Mouse (Mus musculus) forebrain, embryonic 10.5 days (tissue): ENCODE data around the gene Fmo2. TPM values are rescaled to one million over a fixed set of nuclear protein-coding genes. Genes with fewer than 3 reads are reported as not detected.

Source experiments
- DNase-seq: peaks from one replicate; pipeline ENCODE4 v3.0.0-alpha.2; 2017; ENCODE audit warnings: low spot score; ENCODE audit errors: extremely low spot score
- H3K27ac ChIP-seq: fragments of 300-500 bp; sonication (generic); 2 replicates; pipeline ENCODE4 v1.5.1; 2016; ENCODE audit warnings: mild to moderate bottlenecking
- H3K27me3 ChIP-seq: fragments of 300-500 bp; sonication (generic); 2 replicates; pipeline ENCODE4 v1.6.1; 2016; ENCODE audit warnings: mild to moderate bottlenecking; ENCODE audit not compliant: poor library complexity, severe bottlenecking
- H3K36me3 ChIP-seq: fragments of 300-500 bp; sonication (generic); replicated peaks from 2 replicates; pipeline ENCODE4 v1.6.1; 2016; ENCODE audit warnings: mild to moderate bottlenecking, moderate library complexity
- H3K4me1 ChIP-seq: fragments of 300-500 bp; sonication (generic); 2 replicates; pipeline ENCODE4 v1.6.1; 2016
- H3K4me3 ChIP-seq: fragments of 300-500 bp; sonication (generic); 2 replicates; pipeline ENCODE4 v1.5.1; 2016; ENCODE audit warnings: mild to moderate bottlenecking, moderate library complexity
- H3K9me3 ChIP-seq: fragments of 300-500 bp; sonication (generic); 2 replicates; pipeline ENCODE4 v1.6.1; 2016; ENCODE audit warnings: mild to moderate bottlenecking, moderate library complexity
- WGBS: fragments of 180-500 bp; shearing (Covaris S2); methylation state at CpG from one replicate; pipeline ENCODE4 v1.1.7; 2016; 5-methylcytosine and 5-hydroxymethylcytosine counted together
- polyA plus RNA-seq: library from polyadenylated mRNA; unstranded; fragments of >200 nt; fragmentation: Nextera tagmentation; extraction: Ambion mirVana; gene quantifications from 2 replicates; pipeline ENCODE4 v1.2.1, GENCODE M21; 2016

Gene Fmo2
- polyA plus RNA-seq, 1 experiment from 2014 or later, result not detected

- Histone ChIP-seq H3K9me3 (no peaks in the 10 kb centered on the region), H3K27me3 (no peaks in the 10 kb centered on the region), H3K36me3 (no peaks in the 10 kb centered on the region), H3K27ac (no peak overlapping the region), H3K4me3 (no peak overlapping the region), H3K4me1 (no peaks in the 10 kb centered on the region)
- no peak for DNase-seq
- 85% methylated on average over 4 of the region's 4 CpGs for WGBS
Observed at GRCm38 (mm10) chr1:162882681-162883080, 15.8 kb downstream of the Fmo2 start.

DNA sequence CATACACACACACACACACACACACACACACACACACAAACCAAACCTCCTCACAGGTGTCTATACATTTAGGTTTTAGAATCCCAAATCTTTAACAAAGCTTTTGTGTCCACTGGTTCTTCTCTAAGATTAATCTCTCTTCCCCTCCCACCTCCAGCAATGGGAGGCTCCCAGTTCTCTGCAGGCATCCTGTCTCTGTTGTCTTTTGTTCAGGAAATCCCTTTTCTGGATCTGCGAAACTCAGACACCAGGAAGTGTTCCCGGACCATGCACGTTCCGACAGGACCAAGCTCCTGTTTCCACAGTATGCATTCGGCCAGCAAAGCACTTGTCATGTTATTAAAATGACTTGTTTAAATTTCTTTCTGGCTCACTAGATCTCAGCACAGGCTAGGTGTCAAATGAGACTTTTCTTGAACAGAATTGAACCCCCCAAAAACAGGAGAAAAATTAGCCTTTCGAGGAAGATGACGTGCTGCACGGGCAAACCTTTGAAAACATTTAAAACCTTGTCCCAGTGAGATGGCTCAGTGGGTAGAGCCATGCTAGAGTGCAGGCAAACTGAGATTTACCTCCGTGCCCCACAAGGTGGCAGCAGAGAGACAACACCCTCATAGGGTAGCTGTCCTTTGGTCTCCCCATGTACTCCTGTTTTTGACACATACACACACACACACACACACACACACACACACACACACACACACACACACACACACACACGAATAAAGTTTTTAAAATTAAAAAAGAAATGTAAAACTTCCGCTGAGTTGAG is 18.7 kb downstream of the Fmo2 start:
- H3K27me3 ChIP-seq, result no peaks in the 10 kb centered on the region
- H3K4me1 ChIP-seq, result no peaks in the 10 kb centered on the region; the same call in 1 of the 2 replicates
- WGBS, result 59% methylated on average over 11 of the region's 11 CpGs
- H3K36me3 ChIP-seq, result no peaks in the 10 kb centered on the region
- no peak overlapping the region for H3K27ac ChIP-seq
- no peaks in the 10 kb centered on the region for H3K9me3 ChIP-seq
- H3K4me3 ChIP-seq, result no peak overlapping the region
- DNase-seq, result no peak

DNA sequence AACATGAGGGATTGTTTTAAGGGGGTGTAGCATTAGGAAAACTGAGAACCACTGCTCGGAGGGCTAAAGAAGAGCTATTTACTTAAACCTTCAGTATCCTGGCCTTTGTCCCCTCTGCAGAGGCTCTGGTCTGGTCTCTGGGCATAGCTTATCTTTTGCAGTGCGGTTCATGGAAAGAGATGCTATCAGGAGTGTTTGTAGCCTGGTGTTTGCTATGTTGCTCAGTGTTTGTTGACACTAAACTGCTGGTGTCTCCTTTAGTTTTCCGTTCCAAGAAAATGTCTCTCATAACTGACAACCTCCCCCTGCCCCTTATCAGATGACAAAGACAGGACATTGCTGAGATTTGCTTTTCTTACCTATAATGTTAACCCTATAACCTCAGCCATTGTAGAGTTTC is 23.4 kb downstream of the Fmo2 start:
- no peak overlapping the region for H3K4me3 ChIP-seq
- no peaks in the 10 kb centered on the region for H3K36me3 ChIP-seq
- 68% methylated on average over 3 of the region's 3 CpGs for WGBS
- no peak for DNase-seq
- H3K27ac ChIP-seq, result peak overlapping the region; percentile 63; the same call in 1 of the 2 replicates
- no peaks in the 10 kb centered on the region for H3K9me3 ChIP-seq
- H3K4me1 ChIP-seq, result peaks cover 13% of the 10 kb centered on the region; the same call in 1 of the 2 replicates
- no peaks in the 10 kb centered on the region for H3K27me3 ChIP-seq

- Histone ChIP-seq H3K4me3 (no peak overlapping the region), H3K4me1 (peaks cover 13% of the 10 kb centered on the region; the same call in 1 of the 2 replicates), H3K27me3 (no peaks in the 10 kb centered on the region), H3K36me3 (no peaks in the 10 kb centered on the region), H3K27ac (peak overlapping the region; percentile 75), H3K9me3 (no peaks in the 10 kb centered on the region)
- 62% methylated on average over 9 of the region's 9 CpGs for WGBS
- DNase-seq, result no peak
Observed at GRCm38 (mm10) chr1:162871701-162872311, 26.7 kb downstream of the Fmo2 start.

- no peaks in the 10 kb centered on the region for H3K9me3 ChIP-seq
- DNase-seq, result no peak
- no peaks in the 10 kb centered on the region for H3K27me3 ChIP-seq
- H3K4me3 ChIP-seq, result no peak overlapping the region
- H3K36me3 ChIP-seq, result no peaks in the 10 kb centered on the region
- H3K27ac ChIP-seq, result peak overlapping the region; percentile 75; the same call in 1 of the 2 replicates
- peaks cover 13% of the 10 kb centered on the region; the same call in 1 of the 2 replicates for H3K4me1 ChIP-seq
- 84% methylated on average over 7 of the region's 7 CpGs for WGBS
Observed at GRCm38 (mm10) chr1:162870978-162871377, 27.5 kb downstream of the Fmo2 start.

GRCm38 (mm10) chr1:162867396-162867795 is 31.1 kb downstream of the Fmo2 start:
- Histone ChIP-seq H3K27me3 (no peaks in the 10 kb centered on the region), H3K4me1 (peaks cover 21% of the 10 kb centered on the region), H3K9me3 (no peaks in the 10 kb centered on the region), H3K4me3 (no peak overlapping the region), H3K36me3 (no peaks in the 10 kb centered on the region), H3K27ac (no peak overlapping the region)
- DNase-seq, result no peak
- 91% methylated on average over 4 of the region's 4 CpGs for WGBS

GRCm38 (mm10) chr1:162866280-162866681 is 32.2 kb downstream of the Fmo2 start, which contains the start of gene Fmo1:
Fmo1 (minus strand) TSS chr1:162866610.
- H3K9me3 ChIP-seq, result no peaks in the 10 kb centered on the region
- 68% methylated on average over 7 of the region's 7 CpGs for WGBS
- H3K36me3 ChIP-seq, result no peaks in the 10 kb centered on the region
- no peak within 1 kb of the TSS for H3K4me3 ChIP-seq
- H3K27me3 ChIP-seq, result no peaks in the 10 kb centered on the region
- no peak for DNase-seq
- H3K27ac ChIP-seq, result no peak within 1 kb of the TSS
- peaks cover 17% of the 10 kb centered on the region for H3K4me1 ChIP-seq

DNA sequence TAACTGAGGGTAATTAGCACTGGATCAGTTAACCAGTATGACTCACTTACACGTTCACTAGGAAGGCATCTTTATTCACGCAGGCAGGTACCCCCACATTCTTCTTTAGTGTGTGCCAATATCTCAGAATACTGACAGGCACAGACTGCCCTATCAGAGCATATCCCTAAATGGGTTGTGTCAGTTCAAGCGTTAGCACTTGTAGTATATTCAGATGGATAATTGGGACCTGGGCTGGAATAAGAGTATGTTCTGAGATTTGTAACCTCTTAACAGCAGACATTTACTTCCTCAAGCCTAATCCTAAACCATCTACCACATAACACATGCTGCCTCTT is 33.1 kb downstream of the Fmo2 start:
- Histone ChIP-seq H3K27ac (no peak overlapping the region), H3K36me3 (no peaks in the 10 kb centered on the region), H3K9me3 (no peaks in the 10 kb centered on the region), H3K4me1 (peaks cover 14% of the 10 kb centered on the region), H3K27me3 (no peaks in the 10 kb centered on the region), H3K4me3 (no peak overlapping the region)
- no peak for DNase-seq
- 74% methylated on average over 3 of the region's 3 CpGs for WGBS

GRCm38 (mm10) chr1:162864816-162865492 is 33.6 kb downstream of the Fmo2 start:
- WGBS, result 83% methylated on average over 8 of the region's 8 CpGs
- no peaks in the 10 kb centered on the region for H3K9me3 ChIP-seq
- H3K36me3 ChIP-seq, result no peaks in the 10 kb centered on the region
- DNase-seq, result no peak
- no peaks in the 10 kb centered on the region for H3K27me3 ChIP-seq
- no peak overlapping the region for H3K4me3 ChIP-seq
- peaks cover 17% of the 10 kb centered on the region for H3K4me1 ChIP-seq
- no peak overlapping the region for H3K27ac ChIP-seq

GRCm38 (mm10) chr1:162864279-162864678 is 34.2 kb downstream of the Fmo2 start:
- H3K4me1 ChIP-seq, result peaks cover 24% of the 10 kb centered on the region
- WGBS, result 89% methylated on average over 5 of the region's 5 CpGs
- H3K27ac ChIP-seq, result no peak overlapping the region
- H3K36me3 ChIP-seq, result no peaks in the 10 kb centered on the region
- no peak for DNase-seq
- H3K27me3 ChIP-seq, result no peaks in the 10 kb centered on the region
- no peaks in the 10 kb centered on the region for H3K9me3 ChIP-seq
- no peak overlapping the region for H3K4me3 ChIP-seq

DNA sequence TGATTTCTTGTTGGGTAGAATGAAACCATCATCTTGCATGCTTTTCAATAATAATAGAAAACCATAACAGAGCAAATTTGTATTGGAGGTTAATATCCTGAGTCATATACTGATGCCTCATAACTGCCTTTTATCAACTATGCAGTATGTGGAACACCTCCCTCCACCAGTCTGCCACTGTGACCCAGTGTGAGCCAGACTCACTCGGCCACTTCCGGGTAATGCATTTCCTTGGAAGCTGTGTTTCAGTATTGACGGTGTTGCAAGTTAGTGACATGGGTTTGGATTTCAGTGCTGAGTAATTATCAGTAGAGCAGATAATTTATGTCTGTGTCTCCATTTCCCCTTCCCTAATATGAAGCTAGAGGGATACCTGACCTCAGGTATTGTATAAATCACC is 34.9 kb downstream of the Fmo2 start:
- no peaks in the 10 kb centered on the region for H3K27me3 ChIP-seq
- no peak for DNase-seq
- H3K4me1 ChIP-seq, result peaks cover 31% of the 10 kb centered on the region
- WGBS, result 89% methylated on average over 3 of the region's 3 CpGs
- no peak overlapping the region for H3K27ac ChIP-seq
- H3K9me3 ChIP-seq, result no peaks in the 10 kb centered on the region
- H3K36me3 ChIP-seq, result no peaks in the 10 kb centered on the region
- H3K4me3 ChIP-seq, result no peak overlapping the region

GRCm38 (mm10) chr1:162862328-162862727 is 36.2 kb downstream of the Fmo2 start:
- Histone ChIP-seq H3K27me3 (no peaks in the 10 kb centered on the region), H3K4me3 (no peak overlapping the region), H3K9me3 (no peaks in the 10 kb centered on the region), H3K4me1 (peaks cover 37% of the 10 kb centered on the region), H3K36me3 (no peaks in the 10 kb centered on the region), H3K27ac (no peak overlapping the region)
- WGBS, result 14% methylated on average over 1 of the region's 1 CpGs
- no peak for DNase-seq
